ENCODE assay signal across 6 mouse cellular contexts in the genomic region with DNA sequence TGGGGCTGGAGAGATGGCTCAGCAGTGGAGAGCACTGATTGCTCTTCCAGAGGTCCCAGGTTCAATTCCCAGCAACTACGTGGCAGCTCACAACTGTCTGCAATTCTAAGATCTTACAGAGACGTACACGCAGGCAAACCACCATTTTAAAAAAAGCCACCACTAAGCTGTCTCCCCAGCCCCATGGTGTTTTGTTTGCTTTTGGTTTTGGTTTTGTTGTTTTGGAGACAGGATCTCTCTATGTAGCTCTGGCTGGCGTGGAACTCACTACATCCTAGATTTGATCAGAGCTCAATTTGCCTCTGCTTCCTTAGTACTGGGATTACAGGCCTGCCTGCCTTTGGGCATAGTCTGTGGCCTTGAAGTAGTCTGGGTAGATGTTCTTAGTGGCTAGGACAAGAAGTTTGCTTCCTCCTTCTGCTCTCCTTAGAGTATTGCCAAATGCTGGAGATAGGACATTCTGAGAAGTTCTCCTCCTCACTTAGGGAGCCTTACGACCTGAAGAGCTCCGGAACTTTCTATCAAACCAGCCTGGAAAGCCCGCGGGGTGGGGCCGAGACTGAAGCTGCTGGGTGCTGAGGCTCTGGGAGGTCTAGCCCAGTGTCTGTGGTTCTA.
A peak's percentile ranks its signal among the peaks of the same experiment; 100 is the strongest.
DNase-seq lines count a peak whose midpoint lies in the region; ATAC-seq lines count a peak whose summit lies in the region.

No protein-coding gene starts in this region.

- ATAC-seq in CD4-positive, CD25-positive, alpha-beta regulatory T cell, adult 4 months: peak; percentile 72
- ATAC-seq in activated CD4-positive, CD25-positive, alpha-beta regulatory T cell, adult 4 months: peak; percentile 61
- ATAC-seq in hematopoietic stem cell, adult 5-6 weeks (replicated peaks in 1 of 2; ENCODE audit: insufficient read depth in 1 of 2, low FRiP score in 2 of 2, low TSS enrichment in 1 of 2, low read depth in 1 of 2, poor library complexity in 2 of 2, severe bottlenecking in 2 of 2): peak; percentile 17 to 42; a peak in 1 of 4 replicates
- ATAC-seq in megakaryocyte progenitor cell, adult 5-6 weeks (replicated peaks; ENCODE audit: poor library complexity): 0 out of 2 replicates have a peak, but pooled peaks have one; percentile 9
- 0 out of 2 replicates have a peak, but pooled peaks have one; percentile 30 for ATAC-seq in neutrophil, adult 5-6 weeks (ENCODE audit: extremely low read depth, insufficient number of reproducible peaks, low FRiP score, poor library complexity, severe bottlenecking)

- peak; percentile 4 for DNase-seq in thymus, postnatal 14 days

Comparison
In these comparisons a context has a peak if more than half of its experiments do, and no peak if none do; other contexts are left out.
1. Peak in every context shown above with its lines: DNase-seq and ATAC-seq.
2. ATAC-seq: peak in every context shown above with its lines; median percentile 72 in CD4-positive, CD25-positive, alpha-beta regulatory T cell, adult 4 months; 61 in activated CD4-positive, CD25-positive, alpha-beta regulatory T cell, adult 4 months; 30 in neutrophil, adult 5-6 weeks; 30 in hematopoietic stem cell, adult 5-6 weeks; 9 in megakaryocyte progenitor cell, adult 5-6 weeks.